Mouse (Mus musculus) spleen, adult 10 weeks (tissue): ENCODE results near the gene Zfp40. TPM values are rescaled to one million over a fixed set of nuclear protein-coding genes. Genes with fewer than 3 reads are reported as not detected.

Experiments
- polyA plus RNA-seq: library from polyadenylated mRNA; stranded (reverse); fragments of 350-450 nt; fragmentation: Illumina TruSeq; extraction: RNeasy Lipid Tissue Mini Kit (QIAGEN cat#74804); gene quantifications from one replicate; pipeline ENCODE4 v1.2.3, GENCODE M21; 2015; ENCODE audit warnings: low replicate concordance; ENCODE audit not compliant: insufficient read depth

Zfp40 gene
- polyA plus RNA-seq = 13.0 TPM

DNA sequence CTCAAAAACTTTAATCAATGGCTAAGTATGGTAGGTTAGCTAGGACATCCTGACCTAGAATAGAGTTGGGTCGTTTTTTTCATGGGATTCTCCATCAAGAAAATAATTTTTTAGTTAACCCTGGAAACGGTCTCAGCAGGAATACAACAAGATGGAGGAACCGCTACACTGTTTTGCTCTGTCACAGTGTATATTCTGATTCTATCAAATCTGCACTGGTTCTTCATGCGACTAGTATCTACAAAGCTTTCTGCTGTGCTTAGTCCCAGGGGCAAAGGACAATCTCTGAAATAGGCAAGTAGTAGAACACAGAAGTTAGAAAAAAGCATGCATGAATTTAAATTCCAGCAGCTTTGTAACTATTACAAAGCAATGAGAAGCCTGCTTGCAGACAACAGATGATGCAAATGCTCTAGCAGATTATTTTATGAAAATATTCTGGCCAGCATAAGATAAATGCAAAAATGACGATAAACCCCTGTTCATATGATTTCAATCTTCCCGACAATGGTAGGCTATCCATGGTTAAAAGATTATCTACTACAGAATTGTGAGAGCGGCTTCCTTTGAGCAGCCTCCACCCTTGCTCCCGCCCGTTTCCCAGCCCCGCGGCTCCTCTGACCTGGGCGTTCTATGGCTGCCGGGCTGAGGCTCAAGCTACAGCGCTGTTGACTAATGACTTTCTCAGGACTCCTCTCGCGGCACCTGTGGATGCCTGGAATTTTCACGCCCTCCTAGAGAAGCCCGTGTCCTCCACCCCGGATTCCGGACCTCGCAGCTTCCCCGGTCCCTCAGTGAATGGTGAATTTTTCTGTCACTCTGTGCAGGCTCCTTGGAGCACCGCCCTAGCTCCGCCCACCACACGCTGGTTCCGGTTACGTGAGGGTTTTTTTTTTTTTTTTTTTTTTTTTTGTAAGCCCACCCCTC is at the start of gene Zfp40:
Gene Zfp40 (minus strand): TSS at position 800 of the 927 bp plus-strand sequence.

Other genes with a start within 250 kb of the Zfp40 start
- gene Vmn2r-ps130, start 132.1 kb downstream of the Zfp40 start, polyA plus RNA-seq = not detected
- not detected for gene Vmn2r114, start 119.3 kb upstream of the Zfp40 start, polyA plus RNA-seq
- not detected for gene Vmn2r115, start 150.5 kb upstream of the Zfp40 start, polyA plus RNA-seq
- not detected for gene Vmn2r116, start 191.4 kb upstream of the Zfp40 start, polyA plus RNA-seq